Mouse (Mus musculus) adrenal gland, adult 8-10 months (tissue): Measurements from ENCODE around the gene Minos1. TPM values are rescaled to one million over a fixed set of nuclear protein-coding genes. Genes with fewer than 3 reads are reported as not detected.
A peak's percentile ranks its signal among the peaks of the same experiment; 100 is the strongest.

Experiments
- DNase-seq: peaks from one replicate; pipeline ENCODE4 v3.0.0; 2022
- total RNA-seq, 4 experiments: library from RNA; stranded (reverse); gene quantifications; 2 replicates each; pipeline ENCODE4 v1.2.4; 2022

The Minos1 gene
- total RNA-seq, 4 experiments from 2014 or later = 273 to 460 (median 363) TPM

DNA sequence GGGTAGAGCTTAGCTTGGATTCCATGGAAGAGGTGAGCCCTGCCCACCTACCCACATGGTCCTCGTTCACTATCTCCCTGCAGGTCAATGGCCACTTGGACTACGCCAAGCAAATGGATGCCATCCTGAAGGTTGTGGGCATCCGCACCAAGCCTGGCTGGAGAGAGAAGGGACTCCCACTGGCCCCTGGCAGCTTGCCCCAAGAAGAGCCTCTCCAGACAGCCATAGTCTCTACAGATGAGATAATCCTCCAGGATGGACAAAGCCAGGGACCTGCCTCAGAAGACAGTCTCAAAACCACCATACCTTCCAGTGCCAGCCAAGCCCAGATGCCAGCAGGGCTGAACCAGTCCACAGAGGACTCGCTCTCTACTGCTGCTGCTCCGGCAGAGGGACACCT lies 72.9 kb downstream of the Minos1 start:
- DNase-seq = no peak

DNA sequence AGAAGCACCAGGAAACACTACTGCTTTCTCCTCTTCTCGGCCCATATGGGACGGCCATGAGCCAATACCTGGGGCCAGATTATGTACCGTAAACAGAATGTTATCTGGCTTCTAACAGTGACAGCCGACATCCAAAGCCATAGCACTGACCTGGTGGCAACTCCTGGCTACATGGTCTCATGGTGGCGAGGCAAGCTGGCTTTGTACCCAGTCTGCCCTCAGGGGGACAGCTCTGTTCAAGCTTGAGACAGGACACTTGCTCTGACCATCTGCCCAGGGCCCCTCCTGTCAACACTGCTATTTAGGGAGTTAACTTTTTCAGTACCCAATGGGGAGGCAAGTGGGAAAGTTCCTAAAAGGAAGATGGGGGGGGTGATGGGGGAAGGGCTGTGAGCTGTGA lies 73.6 kb downstream of the Minos1 start:
- DNase-seq = no peak

DNA sequence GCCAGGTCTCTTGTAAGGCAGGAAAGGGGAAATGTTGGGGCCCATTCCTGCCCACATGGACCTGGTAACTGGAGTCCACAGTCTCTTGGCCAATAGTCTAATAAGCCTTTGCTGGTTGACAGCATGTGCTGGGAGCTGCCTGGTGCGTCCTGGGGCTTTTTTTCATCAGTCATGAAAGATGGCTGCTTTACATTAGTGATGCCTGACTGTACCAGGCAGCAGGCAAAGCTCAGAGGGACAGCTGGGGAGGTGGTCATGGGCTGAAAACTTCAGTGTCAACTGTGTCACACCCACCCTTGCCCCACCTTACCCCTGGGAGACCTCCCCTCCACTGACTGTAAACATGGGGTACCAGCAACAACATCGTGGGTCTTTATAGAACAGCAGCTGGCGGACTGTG lies 75.2 kb downstream of the Minos1 start:
- DNase-seq = no peak

DNA sequence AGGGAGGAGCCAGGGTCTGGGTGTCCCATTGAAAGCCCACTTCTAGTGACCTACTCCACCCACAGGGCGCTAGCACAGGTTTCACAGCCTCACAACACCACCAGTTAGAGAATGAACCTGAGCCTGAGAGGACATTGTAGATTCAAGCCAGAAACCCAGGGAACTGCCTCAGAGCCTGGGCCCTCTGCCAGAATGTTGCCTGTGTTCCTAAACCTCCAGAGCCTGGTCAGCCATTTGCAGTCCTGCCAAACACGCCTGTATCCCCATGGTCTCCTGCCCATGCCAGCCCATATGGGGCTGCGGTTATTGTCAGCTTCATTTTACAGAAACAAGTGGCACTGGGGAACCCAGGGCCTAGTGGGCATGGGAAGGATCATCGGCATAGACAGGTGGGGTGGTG lies 75.6 kb downstream of the Minos1 start:
- DNase-seq = no peak

DNA sequence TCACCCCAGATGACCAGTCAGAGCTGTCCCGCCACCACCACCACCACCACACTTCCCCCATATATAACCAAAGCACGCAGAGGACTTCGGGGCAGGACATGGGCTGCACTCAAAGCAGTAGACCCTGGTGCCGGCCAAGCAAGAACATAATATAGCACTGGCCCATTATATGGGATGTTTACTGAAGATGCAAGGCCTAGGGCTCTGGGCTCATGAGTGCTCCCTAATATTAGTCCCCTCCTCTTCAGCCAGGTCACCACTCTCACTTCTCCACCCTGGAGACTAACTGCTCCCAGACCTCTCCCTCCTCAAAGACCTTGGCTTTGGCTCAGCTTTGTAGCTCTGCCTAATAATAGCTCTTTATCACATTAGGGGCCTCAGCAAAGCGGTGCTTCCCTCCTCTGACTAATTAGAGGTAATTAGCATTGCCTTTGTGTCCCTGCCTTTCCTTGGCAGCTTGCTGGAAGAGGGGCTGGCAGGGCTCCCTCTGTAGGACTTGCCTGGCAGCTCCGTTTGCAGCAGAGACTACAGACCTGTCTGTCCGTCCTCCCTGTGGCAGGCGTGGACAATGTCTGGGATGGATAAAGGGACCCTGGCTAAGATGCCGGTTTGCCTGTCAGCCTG lies 76.5 kb downstream of the Minos1 start:
- no peak for DNase-seq

DNA sequence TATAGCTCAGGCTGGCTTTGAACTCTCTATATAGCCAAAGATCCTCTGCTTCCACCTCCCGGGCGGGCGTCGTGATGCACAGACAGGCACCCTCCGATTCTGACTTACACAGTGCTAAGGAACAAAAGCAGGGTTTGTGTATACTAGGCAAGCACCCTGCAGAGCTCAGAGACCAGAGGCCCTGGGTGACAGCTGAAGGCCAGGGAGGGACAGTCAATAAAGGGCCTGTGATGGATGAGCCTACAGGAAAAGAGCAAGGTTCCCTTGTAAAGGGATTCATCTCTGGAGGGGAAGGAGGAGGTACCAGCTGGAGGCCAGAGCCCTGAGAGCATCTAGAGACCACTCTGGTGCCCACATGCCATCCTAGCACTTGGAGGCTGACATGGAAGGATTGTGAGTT lies 77.5 kb downstream of the Minos1 start:
- peak; percentile 54 for DNase-seq

DNA sequence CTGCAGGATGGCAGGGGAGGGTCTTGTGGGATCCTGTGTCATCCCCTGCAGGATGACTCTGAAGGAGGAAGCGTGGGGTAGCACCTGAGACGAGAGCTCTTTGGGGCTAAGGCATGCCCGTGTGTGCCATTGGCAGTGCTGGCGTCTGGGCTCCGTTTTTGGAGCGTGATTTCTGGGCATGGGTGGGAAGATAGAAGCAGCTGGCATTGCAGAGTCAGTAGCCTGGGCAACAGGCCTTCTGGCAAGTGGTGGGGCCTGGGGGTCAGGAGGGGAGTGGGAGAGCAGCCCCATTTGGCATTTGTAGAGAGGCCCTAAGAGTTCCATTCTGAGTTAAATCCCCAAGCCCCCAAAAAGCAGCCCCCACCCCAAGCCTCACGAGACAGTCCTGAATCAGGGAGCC lies 78.1 kb downstream of the Minos1 start:
- no peak for DNase-seq

Other genes with a start within 250 kb of the Minos1 start
- 10 to 100 TPM; 10.6 to 11.7 (median 11.3) TPM for gene Otud3, start 217.2 kb downstream of the Minos1 start, total RNA-seq
- gene Rnf186, start 164.0 kb downstream of the Minos1 start, total RNA-seq = not detected
- gene Tmco4, start 158.2 kb downstream of the Minos1 start, total RNA-seq = 10 to 100 TPM; 19.1 to 23.0 (median 21.1) TPM
- gene Htr6, start 55.5 kb downstream of the Minos1 start, total RNA-seq = under 1 TPM; 0.48 to 0.99 (median 0.84) TPM
- 10 to 100 TPM; 55.4 to 73.9 (median 64.2) TPM for gene Nbl1, start 38.1 kb downstream of the Minos1 start, total RNA-seq
- 100 to 1,000 TPM; 357 to 412 (median 388) TPM for gene Capzb, start 61.8 kb upstream of the Minos1 start, total RNA-seq
- 10 to 100 TPM; 10.3 to 12.0 (median 11.6) TPM for gene Pqlc2, start 179.6 kb upstream of the Minos1 start, total RNA-seq
- 10 to 100 TPM; 65.4 to 73.5 (median 68.8) TPM for gene Akr7a5, start 179.6 kb upstream of the Minos1 start, total RNA-seq
- gene Mrto4, start 221.5 kb upstream of the Minos1 start, total RNA-seq = 10 to 100 TPM; 61.8 to 65.3 (median 63.0) TPM
- gene Emc1, start 221.5 kb upstream of the Minos1 start, total RNA-seq = 100 to 1,000 TPM in 1 of 4 experiments, 10 to 100 TPM in 3; 68.1 to 102 (median 84.3) TPM
- 100 to 1,000 TPM; 130 to 207 (median 167) TPM for gene Ubr4, start 221.5 kb upstream of the Minos1 start, total RNA-seq